Mouse (Mus musculus): ENCODE measurements around the gene A430005L14Rik. TPM values are rescaled to one million over a fixed set of nuclear protein-coding genes. Genes with fewer than 3 reads are reported as not detected.
"Not testable (repeated sequence)": the region's sequence is repeated elsewhere in the genome, so short reads cannot be mapped to it uniquely, and the experiment has no call there.

Gene A430005L14Rik
- polyA plus RNA-seq (2016; fragmentation: Nextera tagmentation; extraction: Ambion mirVana): 151 TPM in 2 replicates

DNA sequence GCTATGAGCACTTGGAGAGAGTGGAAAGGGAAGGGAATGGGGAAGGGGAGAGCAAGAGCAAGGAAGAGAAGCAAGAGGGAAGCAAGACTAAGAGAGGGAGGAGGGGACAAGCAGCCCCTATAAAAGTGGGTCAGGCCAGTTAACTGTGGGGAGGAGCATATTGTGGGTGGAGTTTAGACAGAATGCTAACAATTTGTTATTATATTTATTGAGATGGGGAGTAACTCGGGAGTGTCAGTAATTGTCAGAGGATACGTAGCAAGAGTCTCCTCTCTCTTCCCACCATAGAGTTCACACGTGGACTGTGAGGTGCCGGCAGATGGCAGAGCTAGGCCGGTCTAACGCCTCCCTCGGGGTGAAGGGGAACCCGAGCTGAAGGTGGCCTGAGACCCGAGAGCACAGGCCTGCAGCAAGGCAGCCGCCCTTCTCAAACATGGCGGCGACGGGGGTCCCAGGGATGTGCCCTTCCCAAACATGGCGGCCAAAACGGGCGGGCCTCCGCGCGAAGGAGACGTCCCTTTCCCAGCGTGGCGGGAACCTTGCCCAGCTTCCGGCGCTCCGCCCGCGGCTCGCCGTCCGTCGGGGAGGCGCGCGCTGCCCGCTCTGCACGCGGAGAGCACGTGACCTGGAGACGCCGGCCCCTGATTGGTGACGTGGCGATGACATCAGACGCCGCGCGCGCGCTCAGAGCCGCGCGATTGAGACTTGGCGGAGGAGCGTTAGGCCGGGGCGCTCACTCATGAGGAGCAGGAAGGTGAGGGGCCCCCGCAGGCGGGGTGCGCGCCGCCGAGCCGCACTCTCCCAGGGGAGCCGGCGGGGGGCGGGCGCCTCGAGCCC lies at the start of gene A430005L14Rik:
A430005L14Rik (plus strand) TSS at position 669 of the 837 bp plus-strand sequence.
- H3K36me3 ChIP-seq (replicated peaks): peaks cover 29% of the 10 kb centered on the region
- H3K27me3 ChIP-seq (ENCODE audit: poor library complexity, severe bottlenecking): peaks cover 28% of the 10 kb centered on the region
- peak within 1 kb of the TSS; percentile 77 for H3K4me3 ChIP-seq
- peaks cover 29% of the 10 kb centered on the region for H3K4me1 ChIP-seq
- H3K9me3 ChIP-seq: no peaks in the 10 kb centered on the region
- H3K27ac ChIP-seq: peak within 1 kb of the TSS; percentile 95
- DNase-seq (ENCODE audit: extremely low spot score, low spot score): peak; percentile 96
- WGBS: 2% methylated on average over 66 of the region's 67 CpGs

DNA sequence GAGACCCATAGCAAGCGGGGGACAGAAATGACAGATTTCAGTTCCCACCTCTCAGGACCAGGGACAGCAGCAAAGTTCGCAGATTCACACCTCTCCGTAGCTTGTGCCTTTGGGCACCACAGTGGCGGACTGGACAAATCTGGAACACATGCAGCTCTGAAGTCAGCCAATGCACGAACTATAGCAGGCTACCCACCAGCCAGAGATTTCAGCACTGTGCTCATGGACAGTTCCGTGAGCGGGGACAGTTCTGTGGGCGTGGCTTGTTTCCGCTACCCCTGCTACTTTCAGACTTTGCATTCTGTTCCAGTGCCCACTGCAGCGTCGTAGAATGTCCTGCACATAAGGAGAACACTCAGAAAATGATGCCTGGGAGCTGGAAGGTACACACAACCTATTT lies 49.5 kb upstream of the A430005L14Rik start:
- no peaks in the 10 kb centered on the region for H3K9me3 ChIP-seq
- H3K27me3 ChIP-seq (ENCODE audit: poor library complexity, severe bottlenecking): no peaks in the 10 kb centered on the region
- no peaks in the 10 kb centered on the region for H3K36me3 ChIP-seq (replicated peaks)
- no peak overlapping the region for H3K4me3 ChIP-seq
- H3K4me1 ChIP-seq: no peaks in the 10 kb centered on the region
- 26% methylated on average over 11 of the region's 11 CpGs for WGBS
- no peak overlapping the region for H3K27ac ChIP-seq
- peak; percentile 61 for DNase-seq (ENCODE audit: extremely low spot score, low spot score)

DNA sequence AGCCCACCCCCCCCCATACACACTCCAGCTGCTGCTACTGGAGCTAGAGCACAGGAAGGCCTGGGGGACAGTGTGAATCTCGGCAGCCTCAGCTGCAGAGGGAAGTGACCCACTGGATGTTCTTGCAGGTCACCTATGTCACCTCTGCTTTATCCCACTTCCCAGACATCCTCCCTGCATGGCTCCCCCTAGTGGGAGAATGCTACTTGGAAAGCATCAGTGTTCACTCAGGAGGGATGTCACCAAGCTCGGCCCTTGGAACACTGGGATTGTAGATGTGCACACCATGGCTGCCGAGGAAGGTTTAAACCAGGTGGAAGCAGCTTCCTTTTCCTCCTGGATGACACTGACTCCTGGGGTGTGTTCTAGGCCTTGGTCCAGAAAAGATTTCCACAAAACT lies 43.4 kb upstream of the A430005L14Rik start:
- no peaks in the 10 kb centered on the region for H3K36me3 ChIP-seq (replicated peaks)
- DNase-seq (ENCODE audit: extremely low spot score, low spot score): no peak
- 67% methylated on average over 3 of the region's 3 CpGs for WGBS
- H3K9me3 ChIP-seq: no peaks in the 10 kb centered on the region
- H3K4me3 ChIP-seq: no peak overlapping the region
- H3K4me1 ChIP-seq: no peaks in the 10 kb centered on the region
- H3K27me3 ChIP-seq (ENCODE audit: poor library complexity, severe bottlenecking): no peaks in the 10 kb centered on the region
- no peak overlapping the region for H3K27ac ChIP-seq

DNA sequence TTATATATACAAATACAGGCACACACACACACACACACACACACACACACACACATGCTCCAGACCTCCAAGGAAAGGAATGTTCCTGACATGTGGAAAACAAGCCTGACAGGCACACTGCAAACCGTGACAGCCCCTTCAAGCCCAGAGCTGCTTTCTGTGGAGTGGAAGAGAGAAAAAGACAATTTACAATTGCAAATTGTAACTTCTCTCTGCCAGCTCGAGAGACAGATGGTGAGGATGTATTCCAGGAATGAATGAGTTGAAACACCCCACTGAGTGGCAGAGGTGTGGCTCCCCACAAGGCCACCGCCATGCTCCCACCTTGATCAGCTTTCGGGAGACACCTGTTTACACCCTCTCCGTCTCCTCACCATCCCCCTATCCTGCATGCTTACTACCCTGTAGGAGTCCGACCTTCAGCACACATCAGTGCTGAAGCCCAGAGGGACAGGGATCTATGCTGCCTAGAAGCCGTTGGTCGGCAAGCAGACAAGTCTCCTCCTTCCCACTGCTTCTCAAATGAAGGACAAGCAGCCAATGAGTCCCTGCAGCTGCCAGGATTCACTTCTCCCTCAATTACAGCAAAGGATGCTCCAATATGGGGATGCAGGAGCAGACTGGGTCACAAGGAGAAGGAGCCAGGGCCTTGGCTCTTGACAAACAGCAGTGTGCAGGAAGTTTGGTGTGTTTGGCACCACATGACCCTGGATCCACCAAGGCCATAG lies 39.1 kb upstream of the A430005L14Rik start:
- no peaks in the 10 kb centered on the region for H3K9me3 ChIP-seq
- H3K27me3 ChIP-seq (ENCODE audit: poor library complexity, severe bottlenecking): no peaks in the 10 kb centered on the region
- 62% methylated on average over 8 of the region's 8 CpGs for WGBS
- H3K27ac ChIP-seq: no peak overlapping the region
- no peaks in the 10 kb centered on the region for H3K4me1 ChIP-seq
- DNase-seq (ENCODE audit: extremely low spot score, low spot score): no peak
- no peak overlapping the region for H3K4me3 ChIP-seq
- no peaks in the 10 kb centered on the region for H3K36me3 ChIP-seq (replicated peaks)

DNA sequence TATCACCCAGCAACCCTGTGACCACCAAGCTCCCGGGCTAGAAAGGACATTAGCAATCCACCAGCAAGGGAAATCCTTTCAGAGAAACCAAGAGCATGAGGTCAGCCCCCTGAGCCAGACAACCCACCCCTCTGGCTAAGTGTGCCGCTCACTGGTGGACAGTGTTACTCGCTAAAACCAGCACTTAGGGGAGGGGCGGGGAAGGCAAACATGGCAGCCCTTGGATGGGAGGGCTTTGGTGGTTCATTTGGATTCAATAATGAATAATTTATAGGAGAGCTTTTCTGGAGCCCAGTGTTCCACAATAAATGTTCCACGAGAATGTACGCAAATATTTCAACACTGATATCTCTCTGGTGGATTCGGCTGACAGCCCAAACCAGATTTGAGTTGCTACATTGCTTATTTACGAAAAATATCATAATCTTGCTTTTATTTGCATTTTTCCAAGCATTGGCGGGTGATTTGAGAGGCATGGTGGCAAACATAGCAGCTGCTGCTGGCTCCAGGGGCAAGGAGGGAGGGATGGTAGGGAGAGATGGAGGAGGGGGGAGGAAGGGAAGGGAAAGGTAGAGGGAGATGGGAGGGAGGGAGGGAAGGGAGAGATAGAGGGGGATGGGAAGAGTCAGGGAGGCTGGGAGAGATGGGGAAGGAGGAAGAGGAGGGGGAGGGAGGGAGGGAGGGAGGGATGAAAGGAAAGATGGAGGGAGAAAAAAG lies 36.4 kb upstream of the A430005L14Rik start:
- no peak for DNase-seq (ENCODE audit: extremely low spot score, low spot score)
- Histone ChIP-seq H3K9me3 (no peaks in the 10 kb centered on the region), H3K4me1 (no peaks in the 10 kb centered on the region), H3K4me3 (no peak overlapping the region), H3K27ac (no peak overlapping the region), H3K36me3 (replicated peaks) (no peaks in the 10 kb centered on the region), H3K27me3 (ENCODE audit: poor library complexity, severe bottlenecking) (no peaks in the 10 kb centered on the region)
- WGBS: 72% methylated on average over 9 of the region's 9 CpGs

DNA sequence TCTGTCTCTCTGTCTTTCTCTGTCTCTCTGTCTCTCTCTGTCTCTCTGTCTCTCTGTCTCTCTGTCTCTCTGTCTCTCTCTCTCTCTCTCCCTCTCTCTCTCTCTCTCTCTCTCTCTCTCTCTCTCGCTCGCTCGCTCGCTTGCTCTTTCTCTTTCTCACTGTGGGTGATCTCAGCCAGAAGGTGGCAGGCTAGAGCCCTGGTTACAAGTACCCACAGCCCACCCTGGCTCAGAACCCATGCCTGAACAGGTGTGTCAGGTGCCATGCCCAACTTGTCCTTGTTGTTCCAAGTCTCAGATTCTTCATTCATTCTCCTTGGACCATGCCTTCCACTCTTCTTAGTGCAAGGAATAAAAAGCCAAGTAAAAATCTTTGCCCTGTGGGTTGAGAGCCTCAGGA lies 34.9 kb upstream of the A430005L14Rik start:
- not testable (repeated sequence) for H3K27me3 ChIP-seq (ENCODE audit: poor library complexity, severe bottlenecking); H3K9me3 ChIP-seq; H3K4me3 ChIP-seq; H3K36me3 ChIP-seq (replicated peaks); H3K4me1 ChIP-seq; DNase-seq (ENCODE audit: extremely low spot score, low spot score); H3K27ac ChIP-seq
- 50% methylated on average over 4 of the region's 4 CpGs for WGBS

DNA sequence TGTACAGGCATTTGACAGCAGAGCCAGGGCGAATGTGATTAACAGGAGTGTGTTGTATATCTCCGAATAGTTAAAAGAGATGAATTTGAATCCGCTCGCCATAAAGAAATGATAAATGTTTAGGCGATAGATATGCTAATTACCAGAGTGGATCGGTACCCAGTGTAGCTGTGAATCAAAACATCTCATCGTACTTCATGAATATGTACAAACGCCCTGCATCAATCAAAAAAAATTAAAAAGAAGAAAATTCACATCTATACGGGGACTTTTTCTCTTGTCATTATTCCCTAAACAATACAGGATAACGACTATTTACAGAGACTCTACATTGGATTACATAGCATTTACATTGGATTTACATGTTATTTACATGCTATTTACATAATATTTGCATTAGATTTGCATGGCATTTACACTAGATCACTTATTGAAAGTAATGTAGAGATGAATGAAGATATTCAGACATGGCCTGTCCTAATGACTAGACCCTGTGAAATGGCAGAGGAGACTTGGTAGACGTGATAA lies 28.2 kb upstream of the A430005L14Rik start:
- H3K27ac ChIP-seq: no peak overlapping the region
- H3K4me3 ChIP-seq: no peak overlapping the region
- H3K9me3 ChIP-seq: no peaks in the 10 kb centered on the region
- H3K36me3 ChIP-seq (replicated peaks): no peaks in the 10 kb centered on the region
- WGBS: 94% methylated on average over 11 of the region's 11 CpGs
- no peaks in the 10 kb centered on the region for H3K27me3 ChIP-seq (ENCODE audit: poor library complexity, severe bottlenecking)
- H3K4me1 ChIP-seq: no peaks in the 10 kb centered on the region
- no peak for DNase-seq (ENCODE audit: extremely low spot score, low spot score)

DNA sequence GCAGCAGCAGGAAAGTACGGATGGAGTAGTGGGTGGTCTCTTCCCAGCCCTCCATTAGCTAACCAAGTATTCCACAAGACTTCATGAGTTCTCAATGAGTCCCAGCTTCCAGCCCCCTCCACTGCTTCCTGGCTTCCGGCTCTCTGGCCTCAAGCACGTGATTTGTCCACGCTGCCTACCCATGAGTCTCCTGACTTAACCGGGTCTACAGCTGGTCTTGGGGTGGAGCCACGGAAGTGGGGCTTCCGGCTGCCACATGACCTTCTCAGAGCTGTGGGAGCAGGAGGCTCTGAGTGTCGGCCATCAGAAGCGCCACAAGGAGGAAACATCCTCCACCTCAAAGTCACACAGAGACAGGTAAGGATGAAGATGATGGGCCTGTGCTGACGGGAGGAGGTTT lies 27.6 kb upstream of the A430005L14Rik start:
- Histone ChIP-seq H3K27ac (no peak overlapping the region), H3K9me3 (no peaks in the 10 kb centered on the region), H3K4me1 (no peaks in the 10 kb centered on the region), H3K36me3 (replicated peaks) (no peaks in the 10 kb centered on the region), H3K27me3 (ENCODE audit: poor library complexity, severe bottlenecking) (no peaks in the 10 kb centered on the region), H3K4me3 (no peak overlapping the region)
- WGBS: 84% methylated on average over 10 of the region's 10 CpGs
- no peak for DNase-seq (ENCODE audit: extremely low spot score, low spot score)

DNA sequence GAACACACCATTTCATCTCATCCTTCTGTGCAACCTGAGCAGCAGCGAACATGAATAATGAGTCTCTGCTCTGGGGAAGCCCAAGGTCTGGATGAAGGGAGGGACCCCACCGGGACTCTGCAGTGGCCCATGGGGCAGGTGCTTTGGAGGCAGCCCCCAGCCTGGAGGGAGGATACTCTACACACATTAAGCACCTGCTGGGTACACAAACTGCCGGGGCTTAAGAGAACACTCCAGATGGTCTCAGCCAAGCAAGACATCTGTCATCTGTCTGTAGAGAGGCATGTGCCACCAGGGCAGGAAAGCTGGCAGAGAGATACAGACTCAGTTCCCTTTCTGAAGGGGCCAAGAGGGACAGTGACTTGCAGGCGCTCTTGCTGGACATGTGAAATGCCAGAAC lies 27.1 kb upstream of the A430005L14Rik start:
- H3K36me3 ChIP-seq (replicated peaks): no peaks in the 10 kb centered on the region
- H3K4me1 ChIP-seq: no peaks in the 10 kb centered on the region
- H3K4me3 ChIP-seq: no peak overlapping the region
- DNase-seq (ENCODE audit: extremely low spot score, low spot score): no peak
- 86% methylated on average over 4 of the region's 4 CpGs for WGBS
- no peak overlapping the region for H3K27ac ChIP-seq
- H3K9me3 ChIP-seq: no peaks in the 10 kb centered on the region
- no peaks in the 10 kb centered on the region for H3K27me3 ChIP-seq (ENCODE audit: poor library complexity, severe bottlenecking)

DNA sequence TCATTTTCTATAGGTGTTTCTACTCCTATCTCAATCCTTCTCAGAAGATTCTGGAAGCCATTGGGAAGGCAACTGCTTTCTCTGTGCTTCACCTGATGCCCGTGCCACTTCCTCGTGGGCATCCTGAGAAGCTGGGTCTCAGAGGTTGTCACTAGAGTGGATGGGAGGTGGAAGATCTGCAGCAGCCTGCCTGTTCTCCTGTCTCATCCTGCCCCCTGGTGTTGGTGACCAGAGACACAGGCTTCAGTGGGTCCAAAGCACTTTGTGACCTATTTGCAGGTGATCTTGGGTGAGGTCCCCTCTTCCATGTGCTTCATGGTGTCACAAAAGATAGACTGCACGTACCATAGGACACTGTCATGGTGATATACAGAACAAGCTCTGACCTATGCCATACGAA lies 13.8 kb upstream of the A430005L14Rik start:
- DNase-seq (ENCODE audit: extremely low spot score, low spot score): no peak
- no peak overlapping the region for H3K27ac ChIP-seq
- H3K4me3 ChIP-seq: no peak overlapping the region
- 74% methylated on average over 4 of the region's 4 CpGs for WGBS
- H3K36me3 ChIP-seq (replicated peaks): no peaks in the 10 kb centered on the region
- peaks cover 15% of the 10 kb centered on the region; the same call in 1 of the 2 replicates for H3K27me3 ChIP-seq (ENCODE audit: poor library complexity, severe bottlenecking)
- H3K9me3 ChIP-seq: no peaks in the 10 kb centered on the region
- H3K4me1 ChIP-seq: peaks cover 9% of the 10 kb centered on the region

DNA sequence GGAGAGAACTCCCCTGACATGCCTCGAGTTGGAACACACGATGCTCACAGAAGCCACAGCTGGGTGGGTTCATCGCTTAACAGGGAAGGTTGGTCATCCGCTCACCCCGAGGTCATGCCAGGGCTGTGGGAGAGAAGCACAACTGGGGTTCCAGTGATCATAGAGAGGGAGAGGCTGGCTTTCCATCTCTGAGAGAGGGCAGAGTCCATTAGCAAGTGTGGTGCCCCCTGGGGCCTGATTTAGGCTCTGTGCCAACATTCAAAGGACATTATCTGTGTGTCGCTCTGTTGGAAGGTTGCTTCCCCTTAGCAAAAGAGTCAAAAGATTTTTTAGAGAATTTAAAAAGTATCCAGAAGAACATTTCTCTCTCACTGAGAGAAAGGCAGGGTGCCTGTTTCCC lies 12.8 kb upstream of the A430005L14Rik start:
- H3K27me3 ChIP-seq (ENCODE audit: poor library complexity, severe bottlenecking): peaks cover 15% of the 10 kb centered on the region; the same call in 1 of the 2 replicates
- H3K4me3 ChIP-seq: no peak overlapping the region
- 73% methylated on average over 6 of the region's 6 CpGs for WGBS
- no peaks in the 10 kb centered on the region for H3K36me3 ChIP-seq (replicated peaks)
- no peak for DNase-seq (ENCODE audit: extremely low spot score, low spot score)
- peaks cover 9% of the 10 kb centered on the region for H3K4me1 ChIP-seq
- no peaks in the 10 kb centered on the region for H3K9me3 ChIP-seq
- no peak overlapping the region for H3K27ac ChIP-seq

DNA sequence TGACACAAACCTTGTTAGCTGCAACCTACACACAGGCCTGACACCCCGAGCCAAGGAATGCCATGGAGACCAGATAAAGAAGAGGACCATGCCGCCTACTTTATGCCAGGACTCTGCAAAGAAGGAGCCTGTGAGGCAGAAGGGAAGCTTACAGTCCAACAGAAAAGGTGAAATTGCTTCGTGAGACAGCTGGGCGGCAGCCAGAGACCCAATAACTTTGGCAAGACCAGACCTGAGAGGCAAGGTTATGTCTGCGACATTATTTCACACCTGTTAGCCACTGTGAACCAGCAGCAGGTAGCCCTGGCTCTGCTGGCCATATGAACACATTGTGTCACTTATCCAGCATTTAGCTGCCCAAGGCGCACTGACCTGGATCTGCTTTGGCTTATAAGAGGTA lies 11.3 kb upstream of the A430005L14Rik start:
- Histone ChIP-seq H3K9me3 (no peaks in the 10 kb centered on the region), H3K36me3 (replicated peaks) (no peaks in the 10 kb centered on the region), H3K27me3 (ENCODE audit: poor library complexity, severe bottlenecking) (peaks cover 15% of the 10 kb centered on the region; the same call in 1 of the 2 replicates), H3K27ac (no peak overlapping the region), H3K4me3 (no peak overlapping the region), H3K4me1 (peaks cover 9% of the 10 kb centered on the region)
- WGBS: 86% methylated on average over 6 of the region's 6 CpGs
- DNase-seq (ENCODE audit: extremely low spot score, low spot score): no peak

Data from forebrain, embryonic 10.5 days (tissue).